Mouse (Mus musculus) gastrocnemius, postnatal 10 days (tissue): Measurements from ENCODE around the gene Coq9. TPM values are rescaled to one million over a fixed set of nuclear protein-coding genes. Genes with fewer than 3 reads are reported as not detected.

Experiments
- DNase-seq: peaks from one replicate; pipeline ENCODE4 v3.0.0; 2021; ENCODE audit warnings: mixed read lengths
- total RNA-seq, 2 experiments: library from RNA; stranded (reverse); gene quantifications; 2 replicates each; pipeline ENCODE4 v1.2.3; 2021

Coq9 gene
- total RNA-seq, 2 experiments from 2014 or later, result 255 to 307 TPM

- DNase-seq, result no peak
Measured at GRCm38 (mm10) chr8:94870003-94870402, 31.9 kb downstream of the Coq9 start.

GRCm38 (mm10) chr8:94870474-94871107 is 32.5 kb downstream of the Coq9 start:
- DNase-seq, result peak; percentile 58

- DNase-seq, result peak; percentile 48
Measured at GRCm38 (mm10) chr8:94871108-94871894, 33.2 kb downstream of the Coq9 start.

- no peak for DNase-seq
Measured at GRCm38 (mm10) chr8:94872156-94872555, 34.0 kb downstream of the Coq9 start.

GRCm38 (mm10) chr8:94872576-94872975 is 34.5 kb downstream of the Coq9 start:
- no peak for DNase-seq

- DNase-seq, result peak; percentile 76
Measured at GRCm38 (mm10) chr8:94874358-94874757, 36.2 kb downstream of the Coq9 start.

GRCm38 (mm10) chr8:94875096-94875870 is 37.2 kb downstream of the Coq9 start:
- no peak for DNase-seq

- no peak for DNase-seq
Measured at GRCm38 (mm10) chr8:94875871-94876150, 37.7 kb downstream of the Coq9 start.

- DNase-seq, result peak; percentile 92
Measured at GRCm38 (mm10) chr8:94876197-94876730, 38.1 kb downstream of the Coq9 start, which contains the start of gene Dok4. Gene Dok4, minus strand, starts transcription at chr8:94876330.

GRCm38 (mm10) chr8:94876820-94877219 is 38.7 kb downstream of the Coq9 start:
- no peak for DNase-seq

- no peak for DNase-seq
Measured at GRCm38 (mm10) chr8:94880742-94881141, 42.6 kb downstream of the Coq9 start.

GRCm38 (mm10) chr8:94888383-94889036 is 50.4 kb downstream of the Coq9 start:
- DNase-seq, result no peak

GRCm38 (mm10) chr8:94892917-94893316 is 54.8 kb downstream of the Coq9 start:
- no peak for DNase-seq

- no peak for DNase-seq
Measured at GRCm38 (mm10) chr8:94899262-94899661, 61.1 kb downstream of the Coq9 start.

- DNase-seq, result no peak
Measured at GRCm38 (mm10) chr8:94900617-94901016, 62.5 kb downstream of the Coq9 start.

GRCm38 (mm10) chr8:94901031-94901430 is 62.9 kb downstream of the Coq9 start:
- no peak for DNase-seq

- DNase-seq, result no peak
Measured at GRCm38 (mm10) chr8:94903709-94904108, 65.6 kb downstream of the Coq9 start.

Other genes with a start within 250 kb of the Coq9 start
- gene Rspry1, start 236.4 kb upstream of the Coq9 start, total RNA-seq, result 10 to 100 TPM; 12.9 to 18.6 TPM
- gene Fam192a, start 236.3 kb upstream of the Coq9 start, total RNA-seq, result 10 to 100 TPM; 24.6 to 25.9 TPM
- gene Arl2bp, start 171.7 kb upstream of the Coq9 start, total RNA-seq, result 10 to 100 TPM; 73.8 to 76.3 TPM
- gene Pllp, start 142.0 kb upstream of the Coq9 start, total RNA-seq, result 10 to 100 TPM in 1 of 2 experiments, 1 to 10 TPM in 1; 7.1 to 11.7 TPM
- not detected for gene Ccl22, start 92.7 kb upstream of the Coq9 start, total RNA-seq
- 1 to 10 TPM; 1.2 to 2.4 TPM for gene Cx3cl1, start 66.3 kb upstream of the Coq9 start, total RNA-seq
- not detected for gene Ccl17, start 27.9 kb upstream of the Coq9 start, total RNA-seq
- gene Ciapin1, start within 50 bp of the Coq9 start, total RNA-seq, result 10 to 100 TPM; 32.5 to 33.1 TPM
- 10 to 100 TPM; 37.6 to 43.6 TPM for gene Polr2c, start 19.1 kb downstream of the Coq9 start, total RNA-seq
- 10 to 100 TPM; 11.4 TPM for gene Dok4, start 38.0 kb downstream of the Coq9 start, total RNA-seq
- gene Ccdc102a, start 79.8 kb downstream of the Coq9 start, total RNA-seq, result 10 to 100 TPM; 10.3 to 15.1 TPM
- gene Adgrg5, start 85.4 kb downstream of the Coq9 start, total RNA-seq, result under 1 TPM; 0.07 to 0.09 TPM
- 10 to 100 TPM; 15.6 to 18.0 TPM for gene Adgrg1, start 136.4 kb downstream of the Coq9 start, total RNA-seq
- gene Adgrg3, start 179.4 kb downstream of the Coq9 start, total RNA-seq, result 1 to 10 TPM in 1 of 2 experiments, under 1 TPM in 1; 0.80 to 1.2 TPM
- gene Drc7, start 216.8 kb downstream of the Coq9 start, total RNA-seq, result not detected
- 10 to 100 TPM in 1 of 2 experiments, 1 to 10 TPM in 1; 6.0 to 10.7 TPM for gene Katnb1, start 242.9 kb downstream of the Coq9 start, total RNA-seq